Mouse (Mus musculus) gastrocnemius, adult 2 months (tissue): ENCODE results near the gene 9330182O14Rik. TPM values are rescaled to one million over a fixed set of nuclear protein-coding genes. Genes with fewer than 3 reads are reported as not detected.
A peak's percentile ranks its signal among the peaks of the same experiment; 100 is the strongest.

Source experiments
- DNase-seq: peaks from one replicate; pipeline ENCODE4 v3.0.0; 2022
- H3K27ac ChIP-seq: fragments of 200-600 bp; 2 replicates; pipeline ENCODE4 v1.8.1; 2022; ENCODE audit warnings: mild to moderate bottlenecking
- H3K4me3 ChIP-seq: fragments of 200-600 bp; 2 replicates; pipeline ENCODE4 v1.8.1; 2022; ENCODE audit warnings: mild to moderate bottlenecking, moderate library complexity
- CTCF ChIP-seq: fragments of 200-600 bp; IDR thresholded peaks from 2 replicates; pipeline ENCODE4 v1.8.1; 2022; ENCODE audit warnings: antibody characterized with exemption, mild to moderate bottlenecking, moderate library complexity
- intact Hi-C: fragments of 180-260 bp; cut with DNase I; formaldehyde crosslinking; loops from one replicate; pipeline ENCODE4 v1.15.1; 2025
- microRNA-seq: library from miRNA; unstranded; fragments of <30 nt; microRNA quantifications from one replicate; pipeline ENCODE4 v1.2.0, GENCODE M21; 2021
- total RNA-seq, 2 experiments: library from RNA; stranded (reverse); gene quantifications; 2 replicates each; pipeline ENCODE4 v1.2.3; 2021

9330182O14Rik gene
- total RNA-seq, 2 experiments from 2014 or later: not detected

DNA sequence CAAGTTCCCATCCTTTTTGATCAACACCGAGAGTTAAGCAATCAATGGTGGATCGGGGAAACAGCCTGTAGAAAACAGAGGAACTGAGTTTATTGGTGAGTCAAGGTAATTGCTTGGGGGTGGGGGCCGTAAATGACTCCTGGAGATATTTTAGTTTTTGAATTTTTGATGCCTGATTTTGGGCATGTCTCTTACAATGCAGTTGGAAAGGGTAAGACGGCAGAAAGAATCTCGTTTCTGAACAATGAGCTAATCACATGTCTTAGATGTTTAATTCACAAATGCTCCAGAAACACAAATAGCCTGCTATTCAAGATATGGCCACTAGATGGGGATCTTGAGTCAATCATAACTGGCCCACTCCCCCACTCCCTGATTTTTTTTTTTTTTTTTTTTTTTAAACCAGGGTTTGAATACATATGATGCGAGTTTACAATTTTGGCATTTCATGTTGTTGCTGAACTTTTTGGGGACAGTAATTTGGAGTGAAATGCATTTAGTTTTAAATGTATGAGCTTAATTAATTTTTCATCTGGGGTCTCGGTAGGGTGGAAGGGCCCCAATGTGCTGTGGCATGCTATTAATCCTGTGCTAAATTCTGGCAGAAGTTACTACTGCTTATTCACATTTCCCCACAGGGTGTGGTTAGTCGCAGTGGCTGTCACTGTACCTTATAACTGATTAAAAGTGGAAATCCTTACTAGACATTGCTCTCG, 32.6 kb downstream of the 9330182O14Rik start:
- peak overlapping the region; percentile 72 for H3K4me3 ChIP-seq
- intact Hi-C loops: loop anchor here (5.0 kb wide), 1 partner anchor 911 kb away; no protein-coding TSS in a partner anchor
- no peak overlapping the region for H3K27ac ChIP-seq
- peak; percentile 84 for TF ChIP-seq CTCF
- DNase-seq: no peak

GRCm38 (mm10) chr15:40167276-40168139, 33.3 kb downstream of the 9330182O14Rik start:
- H3K27ac ChIP-seq: peak overlapping the region; percentile 46
- TF ChIP-seq CTCF: no peak
- DNase-seq: no peak
- H3K4me3 ChIP-seq: peak overlapping the region; percentile 72
- intact Hi-C loops: loop anchor here (5.0 kb wide), 1 partner anchor 910 kb away; no protein-coding TSS in a partner anchor

DNA sequence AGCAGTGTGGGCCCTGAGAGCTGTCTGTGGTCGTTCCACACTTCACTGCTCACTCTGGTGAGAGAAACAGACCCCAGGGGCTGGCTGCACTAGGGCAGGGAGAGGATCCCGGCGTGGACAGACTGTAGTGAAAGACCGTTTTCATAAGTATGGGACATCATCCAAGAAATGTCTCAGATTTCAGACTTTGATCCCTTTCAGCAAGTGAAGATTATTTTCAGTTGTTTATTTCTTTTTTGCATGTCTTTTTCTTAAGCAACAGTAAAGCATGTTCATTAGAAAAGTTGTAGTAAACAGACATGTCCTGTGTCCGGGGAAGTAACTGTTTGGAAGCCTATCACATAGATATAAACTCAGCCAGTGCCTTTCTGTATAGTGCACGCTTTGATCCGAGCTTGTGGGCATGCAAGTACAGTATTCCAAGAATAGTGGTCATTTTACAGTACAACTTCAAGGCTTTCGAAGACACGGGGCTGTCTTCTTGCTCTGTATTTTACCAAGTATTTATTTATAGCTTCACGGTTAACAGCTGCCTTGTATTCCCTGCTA, 34.0 kb downstream of the 9330182O14Rik start:
- no peak for TF ChIP-seq CTCF
- intact Hi-C loops: loop anchor here (5.0 kb wide), 1 partner anchor 909 kb away; no protein-coding TSS in a partner anchor
- DNase-seq: no peak
- Histone ChIP-seq H3K4me3 (peak overlapping the region; percentile 72), H3K27ac (peak overlapping the region; percentile 46; the same call in 1 of the 2 replicates)

- intact Hi-C loops: loop anchor here (5.0 kb wide), 1 partner anchor 908 kb away; no protein-coding TSS in a partner anchor
- no peak overlapping the region for H3K27ac ChIP-seq
- DNase-seq: no peak
- TF ChIP-seq CTCF: no peak
- no peak overlapping the region for H3K4me3 ChIP-seq
Measured at GRCm38 (mm10) chr15:40169061-40169460, 34.9 kb downstream of the 9330182O14Rik start.

DNA sequence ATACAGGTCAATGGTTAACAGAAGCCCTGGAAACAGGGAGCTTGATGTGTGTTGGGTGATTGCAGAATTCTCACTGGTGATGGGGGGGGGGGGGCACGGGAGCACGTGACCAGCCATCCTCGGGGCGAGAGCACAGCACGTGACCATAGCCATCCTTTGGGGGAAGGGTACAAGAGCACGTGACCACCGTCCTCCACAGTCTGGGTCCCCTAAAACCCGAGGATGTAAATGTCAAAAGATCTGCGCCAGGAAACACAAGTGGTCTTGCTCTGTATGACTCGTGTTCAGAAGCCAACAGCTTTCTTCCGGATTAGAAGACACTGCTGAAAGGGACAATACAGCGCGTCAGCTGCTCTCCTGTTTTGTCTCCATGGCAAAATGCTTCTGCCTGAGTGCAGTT, 35.5 kb downstream of the 9330182O14Rik start:
- Histone ChIP-seq H3K4me3 (peak overlapping the region; percentile 29; the same call in 1 of the 2 replicates), H3K27ac (no peak overlapping the region)
- intact Hi-C loops: loop anchor here (5.0 kb wide), 1 partner anchor 908 kb away; no protein-coding TSS in a partner anchor
- TF ChIP-seq CTCF: no peak
- DNase-seq: no peak

GRCm38 (mm10) chr15:40179423-40179822, 45.3 kb downstream of the 9330182O14Rik start:
- TF ChIP-seq CTCF: no peak
- Histone ChIP-seq H3K4me3 (no peak overlapping the region), H3K27ac (no peak overlapping the region)
- DNase-seq: no peak
- intact Hi-C loops: no loop called here

GRCm38 (mm10) chr15:40187017-40187416, 52.9 kb downstream of the 9330182O14Rik start:
- TF ChIP-seq CTCF: no peak
- intact Hi-C loops: no loop called here
- Histone ChIP-seq H3K27ac (no peak overlapping the region), H3K4me3 (no peak overlapping the region)
- no peak for DNase-seq

Small RNAs within 50 kb of the gene (microRNA-seq; reads per million reads assigned to microRNA genes)
- not detected for gene Gm25958
